Mouse (Mus musculus) naive thymus-derived CD4-positive, alpha-beta T cell, adult 5 months (primary cell): ENCODE data around the gene Scrn3. TPM values are rescaled to one million over a fixed set of nuclear protein-coding genes. Genes with fewer than 3 reads are reported as not detected.

Experiments used
- polyA plus RNA-seq: library from polyadenylated mRNA; unstranded; fragments of 100-300 nt; shearing (Covaris generic); gene quantifications from one replicate; pipeline ENCODE4 v1.2.1, GENCODE M21; 2017

Gene Scrn3
- 6.2 TPM for polyA plus RNA-seq

GRCm38 (mm10) chr2:73312152-73313116, at the start of gene Scrn3, which contains the start of gene Cir1:
Gene Scrn3, plus strand, starts transcription at chr2:73312601.
Gene Cir1, minus strand, starts transcription at chr2:73312701.

GRCm38 (mm10) chr2:73271459-73272161, 40.8 kb upstream of the Scrn3 start, which contains the start of gene Sp9:
Gene Sp9, plus strand, starts transcription at chr2:73271925.

GRCm38 (mm10) chr2:73386356-73387046, 74.1 kb downstream of the Scrn3 start, which contains the start of gene Gpr155:
Gene Gpr155, minus strand, starts transcription at chr2:73386572.

Other genes starting within 250 kb of the Scrn3 start
- 41.9 TPM for gene Ola1, start 93.7 kb upstream of the Scrn3 start, polyA plus RNA-seq
- not detected for gene Sp9, start 40.7 kb upstream of the Scrn3 start, polyA plus RNA-seq
- gene Cir1, start 100 bp downstream of the Scrn3 start, polyA plus RNA-seq = 33.0 TPM
- 7.2 TPM for gene Gpr155, start 74.0 kb downstream of the Scrn3 start, polyA plus RNA-seq
- gene Wipf1, start 217.1 kb downstream of the Scrn3 start, polyA plus RNA-seq = 64.9 TPM